Mouse (Mus musculus) T-helper 17 cell (primary cell): ENCODE measurements around the gene Gm17175.
"Not testable (repeated sequence)": the region's sequence is repeated elsewhere in the genome, so short reads cannot be mapped to it uniquely, and the experiment has no call there.

ENCODE experiments used
- in situ Hi-C, 2 experiments: fragments of 300-600 bp; cut with MboI, MseI; formaldehyde crosslinking; loops; 1 replicate in 1 of 2; 2 replicates in 1 of 2; pipeline ENCODE4 v1.15.1; 2025; ENCODE audit warnings: high pct_unique_total_duplicates in 2 of 2

Gene Gm17175

GRCm38 (mm10) chr14:51573963-51574362 lies at the start of gene Gm17175:
Gm17175 (minus strand) TSS chr14:51574063.
- in situ Hi-C loops, result not testable (repeated sequence)

GRCm38 (mm10) chr14:51611210-51611609 lies 37.3 kb upstream of the Gm17175 start, which contains the start of gene Gm17078:
Gm17078 (minus strand) TSS chr14:51611310.
- in situ Hi-C loops, result no loop called here

GRCm38 (mm10) chr14:51592039-51592438 lies 18.2 kb upstream of the Gm17175 start, which contains the start of gene Gm17174:
Gm17174 (minus strand) TSS chr14:51592139.
- in situ Hi-C loops, result loop anchor here in 1 of 2 experiments (10.0 kb wide), 1 partner anchor 103 kb away; the partner anchor contains the start of gene Gm17079

GRCm38 (mm10) chr14:51552490-51552889 lies 21.4 kb downstream of the Gm17175 start, which contains the start of gene Gm5622:
Gm5622 (plus strand) TSS chr14:51552790.
- in situ Hi-C loops, result loop anchor here in 1 of 2 experiments (10.0 kb wide), 1 partner anchor 52 kb away; no protein-coding TSS in a partner anchor
